ENCODE assay signal across 25 mouse cellular contexts in genomic region chr4:102260216-102260615, GRCm38 (mm10).
"Had no signal": no experiment of that assay in that cellular context is flagged by ENCODE, and none has a peak within 500 bp of the region (broad histone marks: within the 10 kb centered on the region; RNA-seq: fewer than 3 reads in every experiment).

No protein-coding gene starts in this region.

- H3K4me1 ChIP-seq: heart, embryonic 10.5 days; heart, embryonic 12.5 days; intestine, embryonic 15.5 days; liver, embryonic 13.5 days had no signal

- H3K27ac ChIP-seq: gastrocnemius, adult 2 months; heart, embryonic 10.5 days; hindbrain, embryonic 13.5 days; hindbrain, embryonic 15.5 days; intestine, embryonic 15.5 days; layer of hippocampus, adult 2 months; left cerebral cortex, adult 2 months; limb, embryonic 10.5 days; limb, embryonic 12.5 days; liver, embryonic 13.5 days had no signal

- H3K4me3 ChIP-seq: gastrocnemius, adult 2 months; heart, embryonic 10.5 days; heart, embryonic 12.5 days; hindbrain, embryonic 13.5 days; hindbrain, embryonic 15.5 days; intestine, embryonic 15.5 days; layer of hippocampus, adult 2 months; left cerebral cortex, adult 2 months; limb, embryonic 10.5 days; limb, embryonic 12.5 days; liver, embryonic 13.5 days had no signal

- ATAC-seq: inflammation-experienced regulatory T-cells, adult 6 months; intestine, embryonic 15.5 days; intestine, postnatal 0 days had no signal

- H3K4me2 ChIP-seq: heart, embryonic 12.5 days; hindbrain, embryonic 13.5 days; hindbrain, embryonic 15.5 days; intestine, embryonic 15.5 days; limb, embryonic 12.5 days; liver, embryonic 11.5 days; liver, embryonic 13.5 days had no signal

- H3K36me3 ChIP-seq: heart, embryonic 12.5 days; hindbrain, embryonic 13.5 days; hindbrain, embryonic 15.5 days; intestine, embryonic 15.5 days; limb, embryonic 10.5 days; limb, embryonic 12.5 days; liver, embryonic 13.5 days had no signal

- H3K9me3 ChIP-seq: heart, embryonic 12.5 days; hindbrain, embryonic 13.5 days; hindbrain, embryonic 15.5 days; intestine, embryonic 15.5 days; limb, embryonic 10.5 days; limb, embryonic 12.5 days; liver, embryonic 13.5 days had no signal

- H3K9ac ChIP-seq: heart, embryonic 12.5 days; hindbrain, embryonic 13.5 days; hindbrain, embryonic 15.5 days; intestine, embryonic 15.5 days; limb, embryonic 12.5 days; liver, embryonic 13.5 days had no signal

- H3K27me3 ChIP-seq: heart, embryonic 12.5 days; hindbrain, embryonic 13.5 days; hindbrain, embryonic 15.5 days; intestine, embryonic 15.5 days; liver, embryonic 13.5 days had no signal

- DNase-seq: gastrocnemius, adult 2 months; gastrocnemius, postnatal 10 days; gastrocnemius, postnatal 25 days; heart, adult 18-20 months; heart, postnatal 10 days; heart, postnatal 4 days; kidney, adult 18-20 months; kidney, adult 8-10 months; kidney, postnatal 10 days; kidney, postnatal 25 days; kidney, postnatal 4 days; liver; liver, embryonic 13.5 days had no signal
